Mouse (Mus musculus) liver, embryonic 14.5 days (tissue): ENCODE measurements at regions not wholly inside any gene's neighbourhood (a gene's known extent, or its start where the extent isn't known, plus 50 kb on each side); places are given as distances from the start of the nearest gene placed in this dataset.

Experiments used
- ATAC-seq: fragments of 200-750 bp; cut with Nextera tagmentation; 2 replicates; pipeline ENCODE4 v1.8.0; 2017; ENCODE audit warnings: moderate number of reproducible peaks, mild to moderate bottlenecking, moderate library complexity; ENCODE audit not compliant: insufficient read depth
- DNase-seq, 3 experiments: peaks; one replicate each; pipeline ENCODE4 v3.0.0-alpha.2; 2012 to 2013; ENCODE audit warnings: low read depth in 3 of 3, low spot score in 3 of 3
- H3K27ac ChIP-seq: fragments of 300-500 bp; sonication (generic); 2 replicates; pipeline ENCODE4 v1.5.1; 2014; ENCODE audit warnings: moderate library complexity, mild to moderate bottlenecking, control low read depth, inconsistent platforms
- H3K27me3 ChIP-seq: fragments of 300-500 bp; sonication (generic); 2 replicates; pipeline ENCODE4 v1.6.1; 2014; ENCODE audit warnings: mild to moderate bottlenecking, low read length, moderate library complexity; ENCODE audit not compliant: control insufficient read depth, insufficient read depth
- H3K36me3 ChIP-seq: fragments of 300-500 bp; sonication (generic); replicated peaks from 2 replicates; pipeline ENCODE4 v1.6.1; 2014; ENCODE audit warnings: low read depth; ENCODE audit not compliant: control insufficient read depth, insufficient read depth
- H3K4me1 ChIP-seq, 2 experiments: fragments of 200-500 bp in 1 of 2; fragments of 300-500 bp in 1 of 2; sonication (generic) in 1 of 2; replicated peaks; 2 replicates each; pipeline ENCODE4 v1.6.1; 2012 to 2014; ENCODE audit warnings: antibody characterized with exemption in 1 of 2, inconsistent platforms in 1 of 2, low read length in 1 of 2; ENCODE audit not compliant: control insufficient read depth in 2 of 2, insufficient read depth in 2 of 2
- H3K4me2 ChIP-seq: fragments of 300-500 bp; sonication (generic); 2 replicates; pipeline ENCODE4 v1.6.1; 2014; ENCODE audit warnings: low read depth, mild to moderate bottlenecking, control low read depth, moderate library complexity
- H3K4me3 ChIP-seq, 2 experiments: fragments of 200-500 bp in 1 of 2; fragments of 300-500 bp in 1 of 2; sonication (generic) in 1 of 2; 2 replicates each; pipeline ENCODE4 v1.5.1; 2012 to 2014; ENCODE audit warnings: low read depth in 2 of 2, low read length in 2 of 2, mild to moderate bottlenecking in 2 of 2, control low read depth in 1 of 2, inconsistent platforms in 1 of 2, moderate library complexity in 1 of 2; ENCODE audit not compliant: insufficient read depth in 1 of 2
- H3K9ac ChIP-seq: fragments of 300-500 bp; sonication (generic); replicated peaks from 2 replicates; pipeline ENCODE4 v1.6.1; 2014; ENCODE audit warnings: mild to moderate bottlenecking, control low read depth, moderate library complexity
- H3K9me3 ChIP-seq: fragments of 300-500 bp; sonication (generic); 2 replicates; pipeline ENCODE4 v1.6.1; 2016; ENCODE audit warnings: low read length, mixed read lengths; ENCODE audit not compliant: control insufficient read depth
- CTCF ChIP-seq: IDR thresholded peaks from 2 replicates; pipeline ENCODE4 v1.5.1; 2016; ENCODE audit warnings: antibody characterized with exemption, low read depth, control low read depth
- EP300 ChIP-seq: IDR thresholded peaks from 2 replicates; pipeline ENCODE4 v1.6.1; 2016; ENCODE audit warnings: antibody characterized with exemption, low read depth
- WGBS: fragments of 180-500 bp; shearing (Covaris S2); extraction: QIAGEN DNeasy Blood & Tissue Kit; methylation state at CpG from one replicate; pipeline ENCODE4 v1.1.7; 2014; ENCODE audit not compliant: insufficient replicate concordance; 5-methylcytosine and 5-hydroxymethylcytosine counted together

DNA sequence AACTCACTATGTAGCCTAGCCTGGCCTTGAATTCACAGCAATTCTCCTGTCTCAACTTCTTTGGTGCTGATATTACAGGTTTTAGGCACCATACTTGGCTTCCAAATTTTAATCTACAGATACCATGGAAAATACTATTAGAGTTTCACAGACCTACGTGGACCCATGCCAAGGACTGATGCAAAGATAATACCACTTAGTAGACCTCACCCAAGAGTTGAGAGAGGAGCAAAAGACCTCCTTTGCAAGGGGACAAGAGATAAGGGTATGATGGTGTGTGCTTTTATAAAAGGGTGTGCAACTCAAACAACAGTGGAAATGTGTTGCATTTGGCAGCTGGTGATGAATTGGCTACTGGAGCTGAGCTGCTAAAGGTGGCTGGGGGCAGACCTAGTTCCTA lies 358.6 kb upstream of the Diaph2 start:
- H3K9me3 ChIP-seq, result no peaks in the 10 kb centered on the region
- no peaks in the 10 kb centered on the region for H3K27me3 ChIP-seq
- no peak for DNase-seq
- no peak overlapping the region for H3K4me3 ChIP-seq
- no peak overlapping the region for H3K9ac ChIP-seq
- H3K4me2 ChIP-seq, result no peak overlapping the region
- WGBS, result 31% methylated on average over 1 of the region's 1 CpGs
- TF ChIP-seq CTCF (no peak), EP300 (no peak)
- H3K27ac ChIP-seq, result no peak overlapping the region
- H3K36me3 ChIP-seq, result no peaks in the 10 kb centered on the region
- no peaks in the 10 kb centered on the region for H3K4me1 ChIP-seq
- ATAC-seq, result no peak

DNA sequence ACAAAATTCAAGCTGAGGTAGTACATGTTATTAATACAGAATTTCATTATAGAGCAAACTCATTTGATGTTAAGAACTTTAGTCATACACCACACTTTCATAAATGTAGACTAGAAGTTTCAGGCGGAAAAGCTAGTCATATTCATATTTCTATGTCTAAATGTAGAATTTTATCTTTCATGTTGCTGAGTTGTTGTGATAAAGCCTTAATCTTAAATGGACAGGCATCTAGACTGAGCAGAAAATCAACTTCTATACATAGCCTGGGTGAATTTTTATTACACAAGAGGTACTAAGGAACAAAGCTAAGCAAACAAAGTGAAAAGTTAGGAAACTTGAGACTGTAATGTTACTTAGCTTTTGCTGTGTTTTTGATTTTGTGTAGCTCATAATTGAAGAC lies 341.8 kb upstream of the Diaph2 start:
- no peak overlapping the region for H3K4me3 ChIP-seq
- TF ChIP-seq CTCF (no peak), EP300 (no peak)
- WGBS, result 54% methylated on average over 1 of the region's 1 CpGs
- H3K4me1 ChIP-seq, result no peaks in the 10 kb centered on the region
- ATAC-seq (no peak), DNase-seq (no peak)
- H3K36me3 ChIP-seq, result no peaks in the 10 kb centered on the region
- H3K27me3 ChIP-seq, result no peaks in the 10 kb centered on the region
- H3K9me3 ChIP-seq, result no peaks in the 10 kb centered on the region
- no peak overlapping the region for H3K27ac ChIP-seq
- H3K9ac ChIP-seq, result no peak overlapping the region
- no peak overlapping the region for H3K4me2 ChIP-seq

DNA sequence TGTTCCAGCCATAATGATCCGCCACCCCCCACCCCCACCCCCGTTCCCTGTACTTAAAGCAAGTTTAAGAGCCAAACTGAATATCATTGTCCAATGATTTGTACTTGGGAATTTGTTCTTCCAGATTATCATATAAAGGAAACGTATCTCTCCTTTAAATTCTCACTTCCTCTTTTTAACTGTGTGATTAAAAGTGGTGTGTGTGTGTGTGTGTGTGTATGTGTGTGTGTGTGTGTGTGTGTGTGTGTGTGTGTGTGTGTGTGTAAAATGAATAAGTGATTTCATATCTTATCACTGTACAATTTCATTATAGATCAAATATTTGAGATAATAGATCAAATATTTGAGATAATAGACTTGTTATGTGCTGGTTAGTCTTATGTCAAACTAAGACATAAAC lies 339.5 kb upstream of the Diaph2 start:
- H3K4me3 ChIP-seq, result no peak overlapping the region
- H3K4me1 ChIP-seq, result no peaks in the 10 kb centered on the region
- no peak for TF ChIP-seq EP300
- TF ChIP-seq CTCF, result no peak
- no peaks in the 10 kb centered on the region for H3K9me3 ChIP-seq
- WGBS, result 48% methylated on average over 3 of the region's 3 CpGs
- ATAC-seq, result no peak
- no peak overlapping the region for H3K4me2 ChIP-seq
- H3K36me3 ChIP-seq, result no peaks in the 10 kb centered on the region
- DNase-seq, result no peak
- H3K27ac ChIP-seq, result no peak overlapping the region
- H3K9ac ChIP-seq, result no peak overlapping the region
- H3K27me3 ChIP-seq, result no peaks in the 10 kb centered on the region

DNA sequence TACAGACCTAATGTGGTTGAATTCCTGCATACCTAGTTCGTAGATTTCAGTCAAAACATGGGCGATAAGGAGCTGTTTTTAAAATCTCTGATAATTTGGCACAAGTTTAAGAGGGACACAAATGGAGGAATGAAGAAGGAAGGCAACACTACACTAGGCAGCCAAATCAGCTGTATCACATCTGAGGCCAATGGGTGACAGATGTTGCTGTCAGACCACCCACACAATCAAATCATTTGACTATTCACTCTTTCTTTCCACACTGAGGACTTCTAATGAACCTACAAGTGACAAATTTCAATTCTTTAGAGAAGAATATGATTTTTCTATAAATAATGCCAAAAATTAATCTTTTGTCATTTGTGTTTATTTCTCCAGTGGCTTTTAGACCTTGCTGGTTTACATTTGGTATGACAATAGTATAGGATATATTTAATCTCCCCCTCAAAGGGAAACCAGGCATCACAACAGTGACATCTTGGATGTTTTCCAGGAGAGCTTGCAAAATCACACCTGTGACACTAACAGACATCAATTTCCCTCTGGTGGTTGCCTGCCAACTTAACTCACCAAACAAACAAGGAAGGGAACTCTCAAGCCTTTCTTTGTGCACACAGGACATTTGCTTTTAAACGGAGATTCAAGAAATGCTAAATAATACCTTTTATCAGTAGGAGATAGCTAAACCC lies 336.5 kb upstream of the Diaph2 start:
- no peaks in the 10 kb centered on the region for H3K4me1 ChIP-seq
- ATAC-seq (no peak), DNase-seq (no peak)
- H3K27me3 ChIP-seq, result no peaks in the 10 kb centered on the region
- H3K4me3 ChIP-seq, result no peak overlapping the region
- no peak overlapping the region for H3K9ac ChIP-seq
- no peak overlapping the region for H3K4me2 ChIP-seq
- H3K9me3 ChIP-seq, result no peaks in the 10 kb centered on the region
- TF ChIP-seq EP300 (no peak), CTCF (no peak)
- H3K36me3 ChIP-seq, result no peaks in the 10 kb centered on the region
- no peak overlapping the region for H3K27ac ChIP-seq
- WGBS, result 52% methylated on average over 3 of the region's 3 CpGs

DNA sequence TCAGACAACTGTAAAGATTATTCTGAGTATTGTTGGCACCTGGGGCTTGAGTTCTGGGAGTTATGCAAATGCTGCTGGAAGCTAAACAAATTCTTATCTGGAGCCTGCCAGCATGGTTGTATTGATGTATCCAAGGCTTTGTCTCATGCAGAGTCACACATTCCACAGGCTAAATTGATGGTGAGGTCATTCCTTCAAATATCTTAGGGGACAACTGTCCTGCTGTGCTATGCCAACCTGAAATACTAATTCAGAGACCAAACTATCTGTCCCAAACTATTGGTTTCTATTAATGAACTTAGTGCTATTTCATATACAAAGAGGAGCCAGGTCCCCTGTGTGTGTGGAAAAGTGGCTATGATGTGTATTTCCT lies 335.9 kb upstream of the Diaph2 start:
- Histone ChIP-seq H3K4me2 (no peak overlapping the region), H3K27ac (no peak overlapping the region), H3K4me3 (no peak overlapping the region), H3K36me3 (no peaks in the 10 kb centered on the region), H3K4me1 (no peaks in the 10 kb centered on the region), H3K9ac (no peak overlapping the region), H3K9me3 (no peaks in the 10 kb centered on the region), H3K27me3 (no peaks in the 10 kb centered on the region)
- no peak for DNase-seq
- ATAC-seq, result no peak
- no peak for TF ChIP-seq CTCF
- TF ChIP-seq EP300, result no peak
